Mouse (Mus musculus) lung, adult 2 months (tissue): ENCODE measurements around the gene Elovl6.

Experiments
- CTCF ChIP-seq: fragments of 200-500 bp; IDR thresholded peaks from 2 replicates; pipeline ENCODE4 v1.5.1; 2011; ENCODE audit warnings: mild to moderate bottlenecking, low read length, control low read depth; ENCODE audit not compliant: insufficient read depth
- POLR2A ChIP-seq: fragments of 200-500 bp; IDR thresholded peaks from 2 replicates; pipeline ENCODE4 v1.6.1; 2011; ENCODE audit warnings: low read depth, mild to moderate bottlenecking, control low read depth, low read length, borderline replicate concordance; ENCODE audit errors: extremely low read depth

GRCm38 (mm10) chr3:129561011-129561410 is 28.9 kb downstream of the Elovl6 start:
- TF ChIP-seq POLR2A, result no peak
- no peak for TF ChIP-seq CTCF
